Mouse (Mus musculus): ENCODE results near the gene Olfr452.

DNA sequence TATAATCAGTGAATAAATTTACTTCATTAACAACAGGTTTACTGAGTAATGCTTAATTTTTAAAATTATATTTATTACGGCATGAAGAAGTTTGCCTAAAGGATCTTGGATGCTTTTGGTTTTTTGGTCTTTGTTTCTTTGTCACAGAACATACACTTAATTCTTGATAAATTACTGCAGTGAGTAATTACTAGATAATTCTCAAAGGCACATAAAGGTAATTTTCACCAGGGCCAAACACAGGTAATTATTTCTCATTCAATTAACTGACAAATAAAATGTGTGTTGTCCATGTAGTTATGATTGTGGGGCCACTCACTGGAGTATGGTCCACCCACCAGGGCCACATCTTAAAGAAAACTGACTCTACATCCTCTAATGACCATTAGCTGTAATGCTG lies 45.8 kb upstream of the Olfr452 start, which contains the start of gene Olfr453:
- TF ChIP-seq CTCF (IDR thresholded peaks at IDR 0.05; ENCODE audit: low read depth) (no peak), EP300 (IDR thresholded peaks at IDR 0.05; ENCODE audit: low read depth) (no peak)
